ENCODE assay signal across 22 mouse cellular contexts in genomic region chr7:19779903-19780302, GRCm38 (mm10). TPM values are rescaled to one million over a fixed set of nuclear protein-coding genes. Genes with fewer than 3 reads are reported as not detected.
DNase-seq lines count a peak whose midpoint lies in the region; ATAC-seq and TF ChIP-seq lines count a peak whose summit lies in the region.
"Had no signal": no experiment of that assay in that cellular context is flagged by ENCODE, and none has a peak within 500 bp of the region (broad histone marks: within the 10 kb centered on the region; RNA-seq: fewer than 3 reads in every experiment).

No protein-coding gene starts in this region.

- H3K79me2 ChIP-seq in MEL (ENCODE audit: control insufficient read depth, insufficient read depth, low read length, poor library complexity) = no peaks in the 10 kb centered on the region

- no peaks in the 10 kb centered on the region for H3K9me3 ChIP-seq in lung, embryonic 14.5 days (ENCODE audit: low read depth, low read length)
- no peaks in the 10 kb centered on the region for H3K9me3 ChIP-seq in MEL (replicated peaks; ENCODE audit: insufficient read depth, low read length)
- no peaks in the 10 kb centered on the region for H3K9me3 ChIP-seq in stomach, postnatal 0 days (ENCODE audit: control insufficient read depth, low read length)
- H3K9me3 ChIP-seq: kidney, embryonic 15.5 days; lung, embryonic 15.5 days had no signal

- TF ChIP-seq RAD21 in MEL (IDR thresholded peaks at IDR 0.05; ENCODE audit: low read depth, low read length) = no peak

- no peak overlapping the region for H3K4me2 ChIP-seq in lung, embryonic 14.5 days
- H3K4me2 ChIP-seq in stomach, postnatal 0 days (replicated peaks; ENCODE audit: low read depth) = no peak overlapping the region
- H3K4me2 ChIP-seq: kidney, embryonic 15.5 days; limb, embryonic 12.5 days; lung, embryonic 15.5 days had no signal

- no peaks in the 10 kb centered on the region for H3K4me1 ChIP-seq in kidney, adult 2 months (ENCODE audit: control insufficient read depth, insufficient read depth, low read length)
- H3K4me1 ChIP-seq in lung, embryonic 14.5 days (ENCODE audit: insufficient read depth) = no peaks in the 10 kb centered on the region
- H3K4me1 ChIP-seq in MEL (ENCODE audit: control insufficient read depth in 1 of 2, insufficient read depth in 2 of 2, low read length in 2 of 2) = no peaks in the 10 kb centered on the region
- H3K4me1 ChIP-seq in stomach, postnatal 0 days (replicated peaks; ENCODE audit: control insufficient read depth, insufficient read depth) = no peaks in the 10 kb centered on the region
- H3K4me1 ChIP-seq: kidney, embryonic 15.5 days; limb, embryonic 12.5 days had no signal

- TF ChIP-seq CTCF in kidney, adult 2 months (conservative IDR thresholded peaks at IDR 0.05; ENCODE audit: insufficient read depth, insufficient read length, low read depth, low read length) = peak; percentile 26; the same call in 1 of the 2 replicates
- peak; percentile 53 for TF ChIP-seq CTCF in lung, embryonic 14.5 days (IDR thresholded peaks at IDR 0.05; ENCODE audit: low read depth)
- peak; percentile 35 to 49 (median 42); a peak in 5 of 6 replicates for TF ChIP-seq CTCF in MEL (IDR thresholded peaks at IDR 0.05 in 2 of 3, conservative IDR thresholded peaks at IDR 0.05 in 1 of 3; ENCODE audit: control insufficient read depth in 1 of 3, insufficient read depth in 1 of 3, low read depth in 2 of 3, low read length in 3 of 3, poor library complexity in 1 of 3, severe bottlenecking in 1 of 3)
- TF ChIP-seq CTCF in stomach, postnatal 0 days (IDR thresholded peaks at IDR 0.05; ENCODE audit: low read depth) = peak; percentile 53

- TF ChIP-seq EP300 in MEL (IDR thresholded peaks at IDR 0.05; ENCODE audit: low read depth in 1 of 2, low read length in 2 of 2) = no peak
- TF ChIP-seq EP300 in stomach, postnatal 0 days (optimal IDR thresholded peaks at IDR 0.05) = no peak

- no peak overlapping the region for H3K9ac ChIP-seq in lung, embryonic 14.5 days
- no peak overlapping the region for H3K9ac ChIP-seq in MEL (ENCODE audit: control insufficient read depth, low read depth, low read length, poor library complexity, severe bottlenecking)
- no peak overlapping the region for H3K9ac ChIP-seq in stomach, postnatal 0 days (ENCODE audit: low read length)
- H3K9ac ChIP-seq: kidney, embryonic 15.5 days; limb, embryonic 12.5 days; lung, embryonic 15.5 days had no signal

- no peaks in the 10 kb centered on the region for H3K27me3 ChIP-seq in kidney, adult 2 months (replicated peaks; ENCODE audit: control insufficient read depth, insufficient read depth, low read length)
- no peaks in the 10 kb centered on the region for H3K27me3 ChIP-seq in lung, embryonic 14.5 days (ENCODE audit: insufficient read depth, low read length)
- no peaks in the 10 kb centered on the region for H3K27me3 ChIP-seq in MEL (ENCODE audit: control insufficient read depth in 1 of 2, insufficient read depth in 2 of 2, low read length in 2 of 2)
- H3K27me3 ChIP-seq in stomach, postnatal 0 days (ENCODE audit: control insufficient read depth, insufficient read depth, low read length) = no peaks in the 10 kb centered on the region
- H3K27me3 ChIP-seq: kidney, embryonic 15.5 days; lung, embryonic 15.5 days had no signal

- DNase-seq in kidney, adult 2 months = no peak
- DNase-seq in kidney, adult 18-20 months = no peak
- DNase-seq in lung, embryonic 14.5 days = no peak
- DNase-seq in lung, postnatal 10 days = no peak
- DNase-seq in MEL (ENCODE audit: low read depth, low spot score) = peak; percentile 45
- no peak for DNase-seq in stomach, postnatal 0 days (ENCODE audit: low spot score)
- DNase-seq in urinary bladder, postnatal 36 days (ENCODE audit: low spot score in 2 of 2) = no peak
- DNase-seq: adrenal gland, postnatal 10 days; cerebellum, adult 18-20 months; heart, adult 11 months had no signal

- no peak for TF ChIP-seq POLR2A in kidney, adult 2 months (IDR thresholded peaks at IDR 0.05; ENCODE audit: low read depth, low read length)
- TF ChIP-seq POLR2A in MEL (IDR thresholded peaks at IDR 0.05; ENCODE audit: control insufficient read depth in 1 of 2, insufficient read depth in 1 of 2, low read depth in 1 of 2, low read length in 2 of 2, poor library complexity in 1 of 2) = no peak

- no peak for ATAC-seq in lung, embryonic 14.5 days (ENCODE audit: insufficient read depth)
- ATAC-seq in stomach, postnatal 0 days (ENCODE audit: low FRiP score, low TSS enrichment) = no peak
- ATAC-seq: forebrain, embryonic 16.5 days had no signal

- H3K4me3 ChIP-seq in kidney, adult 2 months (ENCODE audit: insufficient read depth, low read depth, low read length) = no peak overlapping the region
- no peak overlapping the region for H3K4me3 ChIP-seq in lung, embryonic 14.5 days (ENCODE audit: low read depth, low read length)
- no peak overlapping the region for H3K4me3 ChIP-seq in MEL (ENCODE audit: control insufficient read depth in 1 of 2, insufficient read depth in 1 of 2, low read depth in 2 of 2, low read length in 2 of 2)
- no peak overlapping the region for H3K4me3 ChIP-seq in stomach, postnatal 0 days (ENCODE audit: low read depth, low read length)
- H3K4me3 ChIP-seq: kidney, embryonic 15.5 days; limb, embryonic 12.5 days; lung, embryonic 15.5 days had no signal

- 88% methylated on average over 4 of the region's 4 CpGs for WGBS in kidney, adult 2 months
- WGBS in lung, embryonic 14.5 days = 77% methylated on average over 4 of the region's 4 CpGs
- WGBS in stomach, postnatal 0 days = 73% methylated on average over 4 of the region's 4 CpGs

- H3K27ac ChIP-seq in kidney, adult 2 months (ENCODE audit: insufficient read depth, low read depth, low read length) = no peak overlapping the region
- no peak overlapping the region for H3K27ac ChIP-seq in lung, embryonic 14.5 days (ENCODE audit: low read depth)
- no peak overlapping the region for H3K27ac ChIP-seq in MEL (ENCODE audit: control insufficient read depth, low read depth, low read length)
- no peak overlapping the region for H3K27ac ChIP-seq in stomach, postnatal 0 days (replicated peaks)
- H3K27ac ChIP-seq: kidney, embryonic 15.5 days; limb, embryonic 12.5 days had no signal

- no peaks in the 10 kb centered on the region for H3K36me3 ChIP-seq in kidney, adult 2 months (ENCODE audit: control insufficient read depth, insufficient read depth, low read length)
- no peaks in the 10 kb centered on the region for H3K36me3 ChIP-seq in lung, embryonic 14.5 days (ENCODE audit: insufficient read depth)
- H3K36me3 ChIP-seq in MEL (ENCODE audit: control insufficient read depth in 1 of 2, insufficient read depth in 2 of 2, low read length in 2 of 2) = no peaks in the 10 kb centered on the region
- 0 out of 2 replicates have a peak, but pooled peaks cover 2% of the 10 kb centered on the region for H3K36me3 ChIP-seq in stomach, postnatal 0 days (ENCODE audit: control insufficient read depth, insufficient read depth, low read length)
- H3K36me3 ChIP-seq: limb, embryonic 12.5 days; lung, embryonic 15.5 days had no signal

TF ChIP-seq in MEL, 35 proteins besides CTCF, POLR2A, EP300 and RAD21:
- no peak for TF ChIP-seq TBP (IDR thresholded peaks at IDR 0.05; ENCODE audit: low read depth, low read length)
- no peak for TF ChIP-seq E2F4 (IDR thresholded peaks at IDR 0.05; ENCODE audit: borderline replicate concordance, low read depth, low read length)
- no peak for TF ChIP-seq MAFK (IDR thresholded peaks at IDR 0.05; ENCODE audit: borderline replicate concordance, low read depth, low read length)
- TF ChIP-seq MYC (IDR thresholded peaks at IDR 0.05; ENCODE audit: low read depth, low read length) = no peak
- TF ChIP-seq POLR2AphosphoS5 (IDR thresholded peaks at IDR 0.05; ENCODE audit: borderline replicate concordance, low read depth, low read length) = no peak

RNA-seq across cellular contexts. Expression of gene Bcam, which starts 9.1 kb away (rescaled TPM):
- 237 and 272 TPM in 2 replicates for polyA plus RNA-seq in kidney, adult 2 months (2012; rRNA removed)
- polyA plus RNA-seq in lung, embryonic 14.5 days (2014; fragmentation: Nextera tagmentation; extraction: Ambion mirVana) = 206 and 209 TPM in 2 replicates
- 2.6 and 3.2 TPM in 2 replicates for total RNA-seq in MEL (2012; rRNA removed)
- polyA plus RNA-seq in MEL (2012; ENCODE audit: insufficient read depth in 1 of 2, insufficient read length in 2 of 2, low read depth in 1 of 2, low replicate concordance in 2 of 2, missing spikeins in 1 of 2) = 1 to 10 TPM in 1 of 2 experiments, not detected in 1; 8.1 TPM
- polyA plus RNA-seq in stomach, postnatal 0 days (2015; fragmentation: Nextera tagmentation; extraction: Ambion mirVana) = 87.5 and 103 TPM in 2 replicates
- total RNA-seq: megakaryocyte-erythroid progenitor cell, adult 5-6 weeks had no signal

RNA-seq across cellular contexts. Expression of gene Cblc, which starts 16.7 kb away (rescaled TPM):
- 24.4 and 32.6 TPM in 2 replicates for polyA plus RNA-seq in kidney, adult 2 months (2012; rRNA removed)
- polyA plus RNA-seq in lung, embryonic 14.5 days (2014; fragmentation: Nextera tagmentation; extraction: Ambion mirVana) = 6.8 and 10.2 TPM in 2 replicates
- total RNA-seq in MEL (2012; rRNA removed) = not detected in 2 replicates
- polyA plus RNA-seq in MEL (2012; ENCODE audit: insufficient read depth in 1 of 2, insufficient read length in 2 of 2, low read depth in 1 of 2, low replicate concordance in 2 of 2, missing spikeins in 1 of 2) = not detected
- polyA plus RNA-seq in stomach, postnatal 0 days (2015; fragmentation: Nextera tagmentation; extraction: Ambion mirVana) = 44.4 and 48.5 TPM in 2 replicates
- total RNA-seq: common myeloid progenitor, adult 5-6 weeks; gastrocnemius, adult 8-10 months; hematopoietic stem cell, adult 5-6 weeks; layer of hippocampus, adult 18-20 months; left cerebral cortex, adult 8-10 months; megakaryocyte-erythroid progenitor cell, adult 5-6 weeks had no signal
- polyA plus RNA-seq: C2C12; forebrain, embryonic 16.5 days; heart, embryonic 14.5 days had no signal

RNA-seq across cellular contexts. Expression of gene Nectin2, which starts 29.6 kb away (rescaled TPM):
- 44.5 and 47.7 TPM in 2 replicates for polyA plus RNA-seq in kidney, adult 2 months (2012; rRNA removed)
- 120 and 125 TPM in 2 replicates for polyA plus RNA-seq in lung, embryonic 14.5 days (2014; fragmentation: Nextera tagmentation; extraction: Ambion mirVana)
- 6.9 TPM in 2 replicates for total RNA-seq in MEL (2012; rRNA removed)
- polyA plus RNA-seq in MEL (2012; ENCODE audit: insufficient read depth in 1 of 2, insufficient read length in 2 of 2, low read depth in 1 of 2, low replicate concordance in 2 of 2, missing spikeins in 1 of 2) = 10 to 100 TPM in 1 of 2 experiments, not detected in 1; 25.6 TPM
- 82.2 and 83.8 TPM in 2 replicates for polyA plus RNA-seq in stomach, postnatal 0 days (2015; fragmentation: Nextera tagmentation; extraction: Ambion mirVana)

RNA-seq across cellular contexts. Expression of gene Bcl3, which starts 42.7 kb away (rescaled TPM):
- polyA plus RNA-seq in kidney, adult 2 months (2012; rRNA removed) = 10.3 and 14.4 TPM in 2 replicates
- 4.4 and 6.7 TPM in 2 replicates for polyA plus RNA-seq in lung, embryonic 14.5 days (2014; fragmentation: Nextera tagmentation; extraction: Ambion mirVana)
- 1.7 and 2.7 TPM in 2 replicates for total RNA-seq in MEL (2012; rRNA removed)
- polyA plus RNA-seq in MEL (2012; ENCODE audit: insufficient read depth in 1 of 2, insufficient read length in 2 of 2, low read depth in 1 of 2, low replicate concordance in 2 of 2, missing spikeins in 1 of 2) = 1 to 10 TPM in 1 of 2 experiments, not detected in 1; 6.7 TPM
- 8.9 and 9.1 TPM in 2 replicates for polyA plus RNA-seq in stomach, postnatal 0 days (2015; fragmentation: Nextera tagmentation; extraction: Ambion mirVana)
- total RNA-seq: megakaryocyte-erythroid progenitor cell, adult 5-6 weeks had no signal
